Mouse (Mus musculus) heart, adult 8-10 months (tissue): ENCODE results near the gene Rhof. TPM values are rescaled to one million over a fixed set of nuclear protein-coding genes. Genes with fewer than 3 reads are reported as not detected.

Source experiments
- DNase-seq: peaks from one replicate; pipeline ENCODE4 v3.0.0; 2022; ENCODE audit warnings: low spot score
- total RNA-seq, 4 experiments: library from RNA; stranded (reverse); gene quantifications; 2 replicates each; pipeline ENCODE4 v1.2.4; 2022

Rhof gene
- total RNA-seq, 4 experiments from 2014 or later = 0.38 to 1.7 (median 0.68) TPM

GRCm38 (mm10) chr5:123114109-123114508, 18.4 kb downstream of the Rhof start:
- DNase-seq = no peak

GRCm38 (mm10) chr5:123110296-123110721, 22.2 kb downstream of the Rhof start:
- no peak for DNase-seq

GRCm38 (mm10) chr5:123109452-123110203, 22.9 kb downstream of the Rhof start:
- no peak for DNase-seq

GRCm38 (mm10) chr5:123104769-123105168, 27.7 kb downstream of the Rhof start:
- DNase-seq = peak; percentile 24

DNA sequence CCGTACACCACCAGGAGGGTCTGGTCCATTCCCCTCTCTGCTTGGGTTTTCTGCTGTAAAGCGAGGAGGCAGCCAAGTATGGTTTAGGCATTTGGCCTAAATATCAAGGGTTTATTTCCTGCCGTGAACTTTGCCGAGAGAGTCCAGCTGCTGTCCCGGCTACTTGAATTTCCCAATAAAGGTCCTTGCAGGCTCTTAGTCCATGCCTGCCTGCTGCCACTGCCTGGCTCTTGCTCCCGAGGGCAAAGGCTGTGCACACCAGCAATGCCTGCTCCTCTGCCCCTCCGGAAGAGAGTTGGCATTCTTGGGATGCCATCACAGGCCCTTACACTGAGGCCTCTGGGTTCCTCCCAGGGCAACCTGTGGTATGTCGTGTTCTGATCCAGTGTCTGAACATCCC, 28.9 kb downstream of the Rhof start:
- DNase-seq = no peak

DNA sequence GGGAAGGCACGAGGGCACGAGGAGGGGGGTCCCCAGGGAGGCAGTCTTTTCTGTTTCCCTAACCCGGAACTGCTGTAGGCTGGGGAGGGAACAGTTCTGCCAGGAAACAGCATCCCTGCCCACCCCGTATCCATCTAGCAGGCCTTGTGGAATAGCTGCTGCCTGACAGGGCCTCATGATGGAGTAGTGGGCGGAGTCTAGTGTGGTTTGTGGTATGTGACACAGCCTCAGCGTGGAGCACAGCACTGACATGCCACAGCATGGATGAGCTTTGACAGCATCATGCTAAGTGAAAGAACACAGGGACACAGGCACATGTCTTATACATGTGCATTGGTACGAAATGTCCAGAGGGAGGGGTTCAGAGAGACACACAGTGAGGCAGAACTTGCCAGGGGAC, 30.1 kb downstream of the Rhof start:
- no peak for DNase-seq

DNA sequence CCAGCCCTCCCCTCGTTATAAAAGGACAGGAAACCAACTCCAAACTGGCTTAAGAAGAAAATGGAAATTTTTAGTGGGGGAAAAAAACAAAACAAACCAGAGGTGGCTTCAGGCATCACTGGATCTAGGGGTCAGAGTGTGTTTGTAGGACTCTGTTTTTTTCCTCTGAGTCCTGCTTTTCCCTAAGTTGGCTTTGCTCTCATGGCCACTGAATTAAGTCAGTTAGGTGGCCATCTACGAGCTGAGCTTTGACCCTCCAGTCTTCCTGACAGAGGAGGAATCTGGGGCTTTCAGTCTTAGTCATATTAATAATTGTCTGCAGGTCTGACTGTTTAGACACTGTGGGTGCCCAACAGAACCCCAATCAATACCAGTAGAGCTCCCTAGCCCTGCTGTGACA, 34.0 kb downstream of the Rhof start:
- DNase-seq = no peak

DNA sequence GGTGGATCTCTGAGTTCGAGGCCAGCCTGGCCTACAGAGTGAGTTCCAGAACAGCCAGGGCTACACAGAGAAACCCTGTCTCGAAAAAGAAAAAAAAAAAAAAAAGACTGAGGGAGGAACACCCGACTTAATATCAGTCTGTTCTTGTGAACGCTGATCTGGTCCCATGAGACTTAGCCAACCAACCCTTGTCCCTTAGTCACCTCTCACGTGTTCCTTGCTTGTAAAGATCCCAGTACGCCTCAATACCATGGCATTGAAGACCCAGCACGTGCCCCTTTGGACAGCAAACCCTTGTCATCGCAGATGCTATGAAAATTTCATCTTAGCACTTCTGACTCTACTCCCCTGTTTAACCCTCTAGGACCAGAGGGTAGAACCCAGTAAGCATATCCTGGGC, 36.2 kb downstream of the Rhof start:
- no peak for DNase-seq

- no peak for DNase-seq
Observed at GRCm38 (mm10) chr5:123094238-123094991, 38.1 kb downstream of the Rhof start.

- no peak for DNase-seq
Observed at GRCm38 (mm10) chr5:123093077-123093633, 39.3 kb downstream of the Rhof start.

DNA sequence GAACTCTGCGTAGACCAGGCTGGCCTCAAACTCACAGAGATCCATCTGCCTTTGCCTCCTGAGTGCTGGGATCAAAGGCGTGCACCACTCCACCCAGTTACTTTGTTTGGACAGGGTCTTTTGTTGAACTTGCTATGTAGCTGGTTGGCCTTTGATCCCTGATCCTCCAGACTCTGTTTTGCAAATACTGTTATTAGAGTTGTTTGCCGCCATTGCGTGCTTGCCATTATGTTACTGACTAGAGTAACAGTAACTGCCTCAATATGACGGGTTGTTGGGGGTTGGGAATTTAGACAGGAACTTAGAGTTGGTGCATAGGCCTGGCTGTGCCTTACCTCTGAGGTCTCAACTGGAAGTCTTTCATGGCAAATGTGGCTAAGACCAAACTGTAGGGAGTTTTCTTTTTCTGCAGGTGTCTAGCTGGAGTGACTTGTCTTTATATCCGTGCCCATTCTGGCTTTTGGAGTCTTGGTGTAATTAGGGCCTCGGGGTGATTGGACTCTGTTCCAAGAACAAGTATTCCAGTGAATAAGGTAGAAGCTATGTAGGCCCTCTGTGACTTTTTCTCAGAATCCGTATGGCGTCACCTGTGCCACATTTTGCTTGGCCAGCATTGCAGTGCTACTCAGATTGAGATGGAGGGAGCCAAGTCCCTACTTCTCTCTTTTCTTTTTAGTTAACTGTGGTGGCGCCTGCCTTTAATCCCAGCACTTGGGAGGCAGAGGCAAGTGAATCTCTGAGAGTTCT, 41.8 kb downstream of the Rhof start:
- DNase-seq = no peak

- no peak for DNase-seq
Observed at GRCm38 (mm10) chr5:123088784-123089183, 43.7 kb downstream of the Rhof start.

DNA sequence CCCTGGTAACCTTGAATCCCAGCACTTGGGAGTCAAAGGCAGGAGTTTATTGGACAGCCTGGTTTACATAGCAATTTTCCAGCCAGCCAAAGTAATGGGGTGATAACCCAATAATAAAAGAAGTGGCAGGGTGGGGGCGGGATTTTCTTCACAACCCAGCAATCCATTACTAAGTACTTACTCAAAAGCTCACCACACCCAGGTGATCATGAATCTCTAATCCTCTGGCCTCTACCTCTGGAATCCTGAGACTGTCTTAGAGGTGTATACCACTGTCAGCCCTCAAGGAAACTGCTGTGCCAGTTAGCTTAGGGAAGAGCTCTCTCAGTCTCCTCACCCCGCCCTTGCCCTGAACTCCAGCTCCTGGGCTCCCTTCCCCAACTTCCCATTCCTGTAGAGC, 46.0 kb downstream of the Rhof start:
- no peak for DNase-seq

- no peak for DNase-seq
Observed at GRCm38 (mm10) chr5:123083340-123084050, 49.0 kb downstream of the Rhof start.

DNA sequence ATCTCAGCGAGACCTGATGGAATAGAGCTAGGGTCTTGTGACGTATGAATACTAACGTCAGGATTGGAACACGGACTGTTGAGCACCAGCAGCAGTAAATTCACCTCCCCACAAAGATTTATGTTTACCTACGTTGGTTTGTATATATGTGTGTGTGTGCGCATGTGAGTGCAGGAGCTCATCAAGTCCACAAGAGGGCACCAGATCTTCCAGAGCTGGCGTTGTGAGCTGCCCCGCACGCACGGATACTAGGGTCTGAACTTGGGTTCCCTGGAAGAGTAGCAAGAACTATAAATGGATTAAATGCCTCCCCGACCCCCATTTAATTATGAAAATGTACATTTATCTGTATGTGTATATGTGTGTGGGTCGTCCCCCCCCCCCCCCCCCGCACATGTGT, 52.0 kb downstream of the Rhof start:
- no peak for DNase-seq

GRCm38 (mm10) chr5:123080041-123080440, 52.5 kb downstream of the Rhof start:
- DNase-seq = no peak

DNA sequence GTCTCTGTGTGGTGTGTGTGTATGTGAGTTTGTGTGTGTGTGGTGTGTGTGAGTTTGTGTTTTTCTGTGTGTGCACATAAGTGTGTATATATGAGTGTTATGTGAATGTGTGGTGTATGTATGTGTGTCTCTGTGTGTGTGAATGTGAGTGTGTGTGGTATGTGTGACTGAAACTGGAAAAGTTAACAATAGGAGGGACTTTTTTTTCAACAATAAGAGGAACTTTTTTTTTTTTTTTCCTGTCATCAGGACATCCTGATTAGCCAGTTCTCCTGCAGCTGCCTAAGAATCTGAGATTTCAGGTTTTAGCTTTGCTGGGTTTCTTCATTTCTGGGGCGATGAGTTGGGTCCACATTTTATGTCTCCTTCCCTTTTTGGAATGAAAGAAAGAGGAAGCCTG, 52.9 kb downstream of the Rhof start:
- no peak for DNase-seq

DNA sequence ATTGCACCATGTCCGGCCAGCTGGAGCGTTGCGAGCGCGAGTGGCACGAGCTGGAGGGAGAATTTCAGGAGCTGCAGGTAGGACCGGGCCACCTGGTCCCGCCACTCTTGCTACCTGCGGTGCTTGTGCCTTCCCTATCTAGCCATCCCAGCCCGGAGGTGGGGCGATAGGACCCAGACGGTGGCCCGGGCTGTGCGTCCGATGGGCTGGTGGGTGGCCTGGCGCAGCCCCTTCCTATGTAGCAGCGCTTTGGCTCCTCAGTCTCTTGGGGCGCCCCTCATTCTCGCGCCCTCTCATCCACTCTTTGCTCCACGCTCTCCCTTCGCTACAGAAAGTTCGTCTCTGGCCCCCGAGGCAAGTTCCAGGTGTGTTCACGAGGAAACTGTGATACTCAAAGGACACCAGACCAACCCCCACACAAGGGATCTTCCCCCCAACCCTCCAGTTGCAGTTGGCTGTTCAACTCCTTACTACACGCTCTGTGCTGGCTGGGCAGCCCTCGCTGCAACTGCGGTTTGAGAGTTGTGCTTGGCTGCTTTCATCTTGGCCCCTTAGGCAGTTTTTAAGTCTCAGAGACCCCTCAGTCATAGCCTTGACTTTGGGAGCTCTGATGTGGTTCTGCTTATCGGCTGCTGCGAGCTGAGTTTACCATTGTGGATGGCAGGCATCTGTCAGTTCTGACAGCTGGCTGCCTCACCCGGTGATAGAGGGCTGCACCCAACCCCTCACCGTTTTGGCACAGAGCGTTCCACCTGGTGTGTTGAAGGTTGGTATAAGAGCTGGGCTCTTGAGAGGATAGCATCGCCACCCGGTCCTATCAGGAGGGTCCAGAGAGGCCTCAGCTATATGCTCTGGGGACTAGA, 55.8 kb downstream of the Rhof start:
- DNase-seq = no peak

- DNase-seq = peak; percentile 92
Observed at GRCm38 (mm10) chr5:123075576-123076418, 56.7 kb downstream of the Rhof start.

GRCm38 (mm10) chr5:123068714-123069113, 63.8 kb downstream of the Rhof start:
- no peak for DNase-seq
